Mouse (Mus musculus) embryonic facial prominence, embryonic 13.5 days (tissue): ENCODE measurements around the gene Ncam1. TPM values are rescaled to one million over a fixed set of nuclear protein-coding genes. Genes with fewer than 3 reads are reported as not detected.

Experiments
- ATAC-seq: fragments of 200-750 bp; cut with Nextera tagmentation; 2 replicates; pipeline ENCODE4 v1.8.0; 2017; ENCODE audit warnings: low read depth; ENCODE audit not compliant: insufficient number of reproducible peaks, insufficient read depth, low FRiP score, low TSS enrichment
- H3K27ac ChIP-seq: fragments of 300-500 bp; sonication (generic); 2 replicates; pipeline ENCODE4 v1.5.1; 2015; ENCODE audit warnings: moderate library complexity, mild to moderate bottlenecking, inconsistent platforms
- H3K27me3 ChIP-seq: fragments of 300-500 bp; sonication (generic); 2 replicates; pipeline ENCODE4 v1.6.1; 2015; ENCODE audit warnings: mild to moderate bottlenecking, inconsistent platforms
- H3K36me3 ChIP-seq: fragments of 300-500 bp; sonication (generic); 2 replicates; pipeline ENCODE4 v1.6.1; 2015; ENCODE audit warnings: mild to moderate bottlenecking, inconsistent platforms
- H3K4me1 ChIP-seq: fragments of 300-500 bp; sonication (generic); 2 replicates; pipeline ENCODE4 v1.6.1; 2015; ENCODE audit warnings: inconsistent platforms
- H3K4me2 ChIP-seq: fragments of 300-500 bp; sonication (generic); 2 replicates; pipeline ENCODE4 v1.6.1; 2015; ENCODE audit warnings: moderate library complexity, mild to moderate bottlenecking, inconsistent platforms
- H3K4me3 ChIP-seq: fragments of 300-500 bp; sonication (generic); 2 replicates; pipeline ENCODE4 v1.5.1; 2015; ENCODE audit warnings: mild to moderate bottlenecking, inconsistent platforms
- H3K9ac ChIP-seq: fragments of 300-500 bp; sonication (generic); 2 replicates; pipeline ENCODE4 v1.6.1; 2015; ENCODE audit warnings: mild to moderate bottlenecking, inconsistent platforms
- H3K9me3 ChIP-seq: fragments of 300-500 bp; sonication (generic); 2 replicates; pipeline ENCODE4 v1.6.1; 2016; ENCODE audit warnings: inconsistent platforms
- WGBS: fragments of 180-500 bp; shearing (Covaris S2); methylation state at CpG from one replicate; pipeline ENCODE4 v1.1.7; 2015; ENCODE audit warnings: mixed read lengths; 5-methylcytosine and 5-hydroxymethylcytosine counted together
- polyA plus RNA-seq: library from polyadenylated mRNA; unstranded; fragments of >200 nt; fragmentation: Nextera tagmentation; extraction: Ambion mirVana; gene quantifications from 2 replicates; pipeline ENCODE4 v1.2.1, GENCODE M21; 2015

Ncam1 gene
- polyA plus RNA-seq, 1 experiment from 2014 or later = 123 TPM

GRCm38 (mm10) chr9:49714091-49714490, 84.6 kb downstream of the Ncam1 start:
- Histone ChIP-seq H3K4me2 (no peak overlapping the region), H3K27ac (no peak overlapping the region), H3K36me3 (0 out of 2 replicates have a peak, but pooled peaks cover 3% of the 10 kb centered on the region), H3K4me3 (no peak overlapping the region), H3K4me1 (no peaks in the 10 kb centered on the region), H3K9me3 (no peaks in the 10 kb centered on the region), H3K27me3 (no peaks in the 10 kb centered on the region), H3K9ac (no peak overlapping the region)
- no peak for ATAC-seq
- 75% methylated on average over 3 of the region's 3 CpGs for WGBS

- no peak overlapping the region for H3K27ac ChIP-seq
- peaks cover 6% of the 10 kb centered on the region; the same call in 1 of the 2 replicates for H3K36me3 ChIP-seq
- no peak overlapping the region for H3K4me3 ChIP-seq
- no peak overlapping the region for H3K9ac ChIP-seq
- no peaks in the 10 kb centered on the region for H3K4me1 ChIP-seq
- H3K27me3 ChIP-seq = no peaks in the 10 kb centered on the region
- H3K4me2 ChIP-seq = no peak overlapping the region
- no peaks in the 10 kb centered on the region for H3K9me3 ChIP-seq
- ATAC-seq = no peak
These were observed 91.1 kb downstream of the Ncam1 start for GRCm38 (mm10) chr9:49707646-49708045.

- 89% methylated on average over 9 of the region's 9 CpGs for WGBS
- Histone ChIP-seq H3K4me2 (no peak overlapping the region), H3K27ac (no peak overlapping the region), H3K9me3 (no peaks in the 10 kb centered on the region), H3K36me3 (peaks cover 6% of the 10 kb centered on the region; the same call in 1 of the 2 replicates), H3K9ac (no peak overlapping the region), H3K4me1 (peaks cover 6% of the 10 kb centered on the region; the same call in 1 of the 2 replicates), H3K4me3 (no peak overlapping the region), H3K27me3 (no peaks in the 10 kb centered on the region)
- no peak for ATAC-seq
These were observed 94.3 kb downstream of the Ncam1 start for GRCm38 (mm10) chr9:49704196-49704967.

GRCm38 (mm10) chr9:49695371-49695770, 103.4 kb downstream of the Ncam1 start:
- H3K36me3 ChIP-seq = no peaks in the 10 kb centered on the region
- 84% methylated on average over 7 of the region's 7 CpGs for WGBS
- H3K4me1 ChIP-seq = peaks cover 8% of the 10 kb centered on the region
- no peak overlapping the region for H3K4me2 ChIP-seq
- no peak overlapping the region for H3K9ac ChIP-seq
- no peaks in the 10 kb centered on the region for H3K27me3 ChIP-seq
- H3K4me3 ChIP-seq = no peak overlapping the region
- no peak for ATAC-seq
- no peaks in the 10 kb centered on the region for H3K9me3 ChIP-seq
- H3K27ac ChIP-seq = no peak overlapping the region

GRCm38 (mm10) chr9:49692791-49693190, 105.9 kb downstream of the Ncam1 start:
- ATAC-seq = no peak
- WGBS = 88% methylated on average over 11 of the region's 11 CpGs
- Histone ChIP-seq H3K36me3 (no peaks in the 10 kb centered on the region), H3K27ac (no peak overlapping the region), H3K9ac (no peak overlapping the region), H3K9me3 (no peaks in the 10 kb centered on the region), H3K27me3 (no peaks in the 10 kb centered on the region), H3K4me2 (no peak overlapping the region), H3K4me3 (no peak overlapping the region), H3K4me1 (peaks cover 3% of the 10 kb centered on the region; the same call in 1 of the 2 replicates)

- Histone ChIP-seq H3K4me3 (no peak overlapping the region), H3K27ac (no peak overlapping the region), H3K4me1 (peaks cover 3% of the 10 kb centered on the region; the same call in 1 of the 2 replicates), H3K27me3 (no peaks in the 10 kb centered on the region), H3K9ac (no peak overlapping the region), H3K4me2 (no peak overlapping the region), H3K36me3 (no peaks in the 10 kb centered on the region), H3K9me3 (no peaks in the 10 kb centered on the region)
- no peak for ATAC-seq
- 73% methylated on average over 2 of the region's 2 CpGs for WGBS
These were observed 107.4 kb downstream of the Ncam1 start for GRCm38 (mm10) chr9:49691344-49691743.

GRCm38 (mm10) chr9:49683566-49684273, 115.0 kb downstream of the Ncam1 start:
- peaks cover 13% of the 10 kb centered on the region for H3K4me1 ChIP-seq
- WGBS = 86% methylated on average over 8 of the region's 8 CpGs
- no peak overlapping the region for H3K4me2 ChIP-seq

GRCm38 (mm10) chr9:49681848-49682469, 116.8 kb downstream of the Ncam1 start:
- H3K9me3 ChIP-seq = no peaks in the 10 kb centered on the region
- H3K4me1 ChIP-seq = peaks cover 13% of the 10 kb centered on the region
- H3K27me3 ChIP-seq = no peaks in the 10 kb centered on the region
- H3K4me3 ChIP-seq = no peak overlapping the region
- no peak overlapping the region for H3K9ac ChIP-seq
- no peaks in the 10 kb centered on the region for H3K36me3 ChIP-seq
- 77% methylated on average over 7 of the region's 7 CpGs for WGBS
- no peak for ATAC-seq
- H3K27ac ChIP-seq = no peak overlapping the region
- no peak overlapping the region for H3K4me2 ChIP-seq

More at GRCm38 (mm10) chr9:49683566-49684273, 115.0 kb downstream of the Ncam1 start:
- no peaks in the 10 kb centered on the region for H3K36me3 ChIP-seq
- no peak for ATAC-seq
- no peaks in the 10 kb centered on the region for H3K9me3 ChIP-seq
- H3K27ac ChIP-seq = no peak overlapping the region
- no peaks in the 10 kb centered on the region for H3K27me3 ChIP-seq
- H3K4me3 ChIP-seq = no peak overlapping the region
- no peak overlapping the region for H3K9ac ChIP-seq

GRCm38 (mm10) chr9:49679270-49679669, 119.5 kb downstream of the Ncam1 start:
- H3K4me1 ChIP-seq = peaks cover 16% of the 10 kb centered on the region
- no peak overlapping the region for H3K27ac ChIP-seq
- no peaks in the 10 kb centered on the region for H3K27me3 ChIP-seq
- no peak overlapping the region for H3K4me3 ChIP-seq
- H3K36me3 ChIP-seq = no peaks in the 10 kb centered on the region
- no peak for ATAC-seq
- WGBS = 47% methylated on average over 3 of the region's 3 CpGs
- no peaks in the 10 kb centered on the region for H3K9me3 ChIP-seq
- H3K9ac ChIP-seq = no peak overlapping the region
- no peak overlapping the region for H3K4me2 ChIP-seq

- no peak for ATAC-seq
- Histone ChIP-seq H3K9ac (no peak overlapping the region), H3K4me1 (peaks cover 18% of the 10 kb centered on the region), H3K9me3 (no peaks in the 10 kb centered on the region), H3K27ac (no peak overlapping the region), H3K4me2 (no peak overlapping the region), H3K27me3 (no peaks in the 10 kb centered on the region), H3K36me3 (no peaks in the 10 kb centered on the region), H3K4me3 (no peak overlapping the region)
- WGBS = 57% methylated on average over 9 of the region's 9 CpGs
These were observed 122.8 kb downstream of the Ncam1 start for GRCm38 (mm10) chr9:49675696-49676465.

- WGBS = 50% methylated on average over 6 of the region's 6 CpGs
- Histone ChIP-seq H3K9me3 (no peaks in the 10 kb centered on the region), H3K27me3 (no peaks in the 10 kb centered on the region), H3K4me2 (no peak overlapping the region), H3K4me1 (peaks cover 15% of the 10 kb centered on the region), H3K4me3 (no peak overlapping the region), H3K9ac (no peak overlapping the region), H3K36me3 (no peaks in the 10 kb centered on the region), H3K27ac (no peak overlapping the region)
- ATAC-seq = no peak
These were observed 126.0 kb downstream of the Ncam1 start for GRCm38 (mm10) chr9:49672646-49673199.
